Mouse (Mus musculus): Measurements from ENCODE around the gene Ryr2.

DNA sequence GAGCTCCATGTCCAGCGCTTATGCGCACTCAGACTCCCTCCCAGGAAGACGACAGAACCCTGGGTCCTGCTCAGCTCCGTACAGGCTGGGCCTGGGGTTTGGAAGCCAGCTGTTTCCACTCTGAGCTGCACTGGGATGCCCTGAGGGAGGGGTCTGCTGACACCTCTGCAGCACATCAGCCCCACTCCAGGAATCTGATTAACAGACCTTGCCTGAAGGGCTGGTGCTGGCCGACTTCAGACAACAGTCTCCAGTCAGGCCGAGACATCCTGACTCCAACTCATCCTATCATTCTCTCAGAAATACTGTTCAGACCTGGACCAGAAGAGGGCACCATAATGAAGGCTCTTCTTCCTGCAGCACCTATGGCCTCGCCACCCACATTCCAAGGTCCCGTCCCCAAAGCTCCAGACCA lies 49.4 kb downstream of the Ryr2 start:
- TF ChIP-seq CTCF (IDR thresholded peaks at IDR 0.05; ENCODE audit: low read depth, low read length) (no peak), TAL1 (conservative IDR thresholded peaks at IDR 0.05; ENCODE audit: low read depth, low read length) (no peak), GATA2 (IDR thresholded peaks at IDR 0.05; ENCODE audit: borderline replicate concordance, low read depth, low read length) (no peak), GATA1 (IDR thresholded peaks at IDR 0.05; ENCODE audit: borderline replicate concordance, low read length) (no peak), POLR2AphosphoS5 (IDR thresholded peaks at IDR 0.05; ENCODE audit: insufficient replicate concordance, low read depth, low read length) (no peak)

Measured in G1E (cell line).